Mouse (Mus musculus): Measurements from ENCODE around the gene Ppp3ca. TPM values are rescaled to one million over a fixed set of nuclear protein-coding genes. Genes with fewer than 3 reads are reported as not detected.
A peak's percentile ranks its signal among the peaks of the same experiment; 100 is the strongest.

Gene Ppp3ca
- polyA plus RNA-seq, 1 experiment from 2014 or later = 44.8 TPM

GRCm38 (mm10) chr3:136866571-136866970 lies 196.6 kb downstream of the Ppp3ca start:
- no peaks in the 10 kb centered on the region for H3K9me3 ChIP-seq (replicated peaks; ENCODE audit: control insufficient read depth, low read length)
- H3K4me2 ChIP-seq (ENCODE audit: low read depth, low read length) = no peak overlapping the region
- 87% methylated on average over 3 of the region's 3 CpGs for WGBS
- peaks cover 6% of the 10 kb centered on the region for H3K4me1 ChIP-seq (ENCODE audit: control insufficient read depth, insufficient read depth, low read length)
- H3K27ac ChIP-seq (ENCODE audit: low read length) = no peak overlapping the region
- H3K27me3 ChIP-seq (ENCODE audit: control insufficient read depth, insufficient read depth, low read length) = no peaks in the 10 kb centered on the region
- H3K4me3 ChIP-seq (ENCODE audit: low read length) = no peak overlapping the region
- no peak overlapping the region; the same call in 1 of the 2 replicates for H3K9ac ChIP-seq (ENCODE audit: low read length)
- H3K36me3 ChIP-seq (ENCODE audit: control insufficient read depth, insufficient read depth) = no peaks in the 10 kb centered on the region
- ATAC-seq (replicated peaks; ENCODE audit: extremely low read depth, insufficient read depth, low FRiP score) = no peak

GRCm38 (mm10) chr3:136867366-136867765 lies 197.4 kb downstream of the Ppp3ca start:
- ATAC-seq (replicated peaks; ENCODE audit: extremely low read depth, insufficient read depth, low FRiP score) = no peak
- Histone ChIP-seq H3K9ac (ENCODE audit: low read length) (no peak overlapping the region), H3K4me2 (ENCODE audit: low read depth, low read length) (no peak overlapping the region), H3K27ac (ENCODE audit: low read length) (no peak overlapping the region), H3K4me1 (ENCODE audit: control insufficient read depth, insufficient read depth, low read length) (peaks cover 10% of the 10 kb centered on the region), H3K4me3 (ENCODE audit: low read length) (no peak overlapping the region), H3K36me3 (ENCODE audit: control insufficient read depth, insufficient read depth) (no peaks in the 10 kb centered on the region), H3K27me3 (ENCODE audit: control insufficient read depth, insufficient read depth, low read length) (no peaks in the 10 kb centered on the region), H3K9me3 (replicated peaks; ENCODE audit: control insufficient read depth, low read length) (no peaks in the 10 kb centered on the region)
- 83% methylated on average over 2 of the region's 2 CpGs for WGBS

- Histone ChIP-seq H3K4me1 (ENCODE audit: control insufficient read depth, insufficient read depth, low read length) (peaks cover 10% of the 10 kb centered on the region), H3K9me3 (replicated peaks; ENCODE audit: control insufficient read depth, low read length) (no peaks in the 10 kb centered on the region), H3K27me3 (ENCODE audit: control insufficient read depth, insufficient read depth, low read length) (no peaks in the 10 kb centered on the region), H3K36me3 (ENCODE audit: control insufficient read depth, insufficient read depth) (no peaks in the 10 kb centered on the region), H3K27ac (ENCODE audit: low read length) (no peak overlapping the region), H3K9ac (ENCODE audit: low read length) (no peak overlapping the region), H3K4me2 (ENCODE audit: low read depth, low read length) (0 out of 2 replicates have a peak overlapping the region, but pooled peaks have one; percentile 10), H3K4me3 (ENCODE audit: low read length) (no peak overlapping the region)
- WGBS = 52% methylated on average over 14 of the region's 14 CpGs
- ATAC-seq (replicated peaks; ENCODE audit: extremely low read depth, insufficient read depth, low FRiP score) = peak; percentile 52
These were observed 202.0 kb downstream of the Ppp3ca start for GRCm38 (mm10) chr3:136871772-136872532.

- H3K4me2 ChIP-seq (ENCODE audit: low read depth, low read length) = no peak overlapping the region
- no peaks in the 10 kb centered on the region for H3K27me3 ChIP-seq (ENCODE audit: control insufficient read depth, insufficient read depth, low read length)
- no peaks in the 10 kb centered on the region for H3K36me3 ChIP-seq (ENCODE audit: control insufficient read depth, insufficient read depth)
- H3K9me3 ChIP-seq (replicated peaks; ENCODE audit: control insufficient read depth, low read length) = no peaks in the 10 kb centered on the region
- no peak overlapping the region for H3K27ac ChIP-seq (ENCODE audit: low read length)
- peaks cover 10% of the 10 kb centered on the region for H3K4me1 ChIP-seq (ENCODE audit: control insufficient read depth, insufficient read depth, low read length)
- no peak overlapping the region for H3K9ac ChIP-seq (ENCODE audit: low read length)
- no peak for ATAC-seq (replicated peaks; ENCODE audit: extremely low read depth, insufficient read depth, low FRiP score)
- H3K4me3 ChIP-seq (ENCODE audit: low read length) = no peak overlapping the region
- WGBS = 60% methylated on average over 8 of the region's 8 CpGs
These were observed 202.7 kb downstream of the Ppp3ca start for GRCm38 (mm10) chr3:136872533-136873095.

GRCm38 (mm10) chr3:136873809-136874449 lies 204.0 kb downstream of the Ppp3ca start:
- Histone ChIP-seq H3K4me2 (ENCODE audit: low read depth, low read length) (no peak overlapping the region), H3K4me1 (ENCODE audit: control insufficient read depth, insufficient read depth, low read length) (peaks cover 10% of the 10 kb centered on the region), H3K27ac (ENCODE audit: low read length) (no peak overlapping the region), H3K9ac (ENCODE audit: low read length) (no peak overlapping the region), H3K36me3 (ENCODE audit: control insufficient read depth, insufficient read depth) (no peaks in the 10 kb centered on the region), H3K27me3 (ENCODE audit: control insufficient read depth, insufficient read depth, low read length) (no peaks in the 10 kb centered on the region), H3K9me3 (replicated peaks; ENCODE audit: control insufficient read depth, low read length) (no peaks in the 10 kb centered on the region), H3K4me3 (ENCODE audit: low read length) (no peak overlapping the region)
- WGBS = 81% methylated on average over 7 of the region's 7 CpGs
- ATAC-seq (replicated peaks; ENCODE audit: extremely low read depth, insufficient read depth, low FRiP score) = no peak

- H3K9me3 ChIP-seq (replicated peaks; ENCODE audit: control insufficient read depth, low read length) = no peaks in the 10 kb centered on the region
- no peak overlapping the region for H3K4me3 ChIP-seq (ENCODE audit: low read length)
- no peak for ATAC-seq (replicated peaks; ENCODE audit: extremely low read depth, insufficient read depth, low FRiP score)
- H3K36me3 ChIP-seq (ENCODE audit: control insufficient read depth, insufficient read depth) = no peaks in the 10 kb centered on the region
- WGBS = 77% methylated on average over 5 of the region's 5 CpGs
- H3K9ac ChIP-seq (ENCODE audit: low read length) = no peak overlapping the region
- no peaks in the 10 kb centered on the region for H3K27me3 ChIP-seq (ENCODE audit: control insufficient read depth, insufficient read depth, low read length)
- H3K4me2 ChIP-seq (ENCODE audit: low read depth, low read length) = no peak overlapping the region
- H3K27ac ChIP-seq (ENCODE audit: low read length) = no peak overlapping the region
- peaks cover 10% of the 10 kb centered on the region for H3K4me1 ChIP-seq (ENCODE audit: control insufficient read depth, insufficient read depth, low read length)
These were observed 204.6 kb downstream of the Ppp3ca start for GRCm38 (mm10) chr3:136874566-136874965.

GRCm38 (mm10) chr3:136887741-136888140 lies 217.8 kb downstream of the Ppp3ca start:
- H3K4me2 ChIP-seq (ENCODE audit: low read depth, low read length) = no peak overlapping the region
- H3K27ac ChIP-seq (ENCODE audit: low read length) = no peak overlapping the region
- no peaks in the 10 kb centered on the region for H3K27me3 ChIP-seq (ENCODE audit: control insufficient read depth, insufficient read depth, low read length)
- WGBS = 88% methylated on average over 9 of the region's 9 CpGs
- no peak overlapping the region for H3K4me3 ChIP-seq (ENCODE audit: low read length)
- 0 out of 2 replicates have a peak, but pooled peaks cover 2% of the 10 kb centered on the region for H3K36me3 ChIP-seq (ENCODE audit: control insufficient read depth, insufficient read depth)
- H3K4me1 ChIP-seq (ENCODE audit: control insufficient read depth, insufficient read depth, low read length) = no peaks in the 10 kb centered on the region
- H3K9me3 ChIP-seq (replicated peaks; ENCODE audit: control insufficient read depth, low read length) = no peaks in the 10 kb centered on the region
- no peak overlapping the region for H3K9ac ChIP-seq (ENCODE audit: low read length)
- ATAC-seq (replicated peaks; ENCODE audit: extremely low read depth, insufficient read depth, low FRiP score) = no peak

GRCm38 (mm10) chr3:136892140-136892539 lies 222.2 kb downstream of the Ppp3ca start:
- H3K27ac ChIP-seq (ENCODE audit: low read length) = no peak overlapping the region
- WGBS = 40% methylated on average over 3 of the region's 3 CpGs
- no peaks in the 10 kb centered on the region for H3K4me1 ChIP-seq (ENCODE audit: control insufficient read depth, insufficient read depth, low read length)
- ATAC-seq (replicated peaks; ENCODE audit: extremely low read depth, insufficient read depth, low FRiP score) = no peak
- peaks cover 9% of the 10 kb centered on the region; the same call in 1 of the 2 replicates for H3K36me3 ChIP-seq (ENCODE audit: control insufficient read depth, insufficient read depth)
- no peak overlapping the region for H3K9ac ChIP-seq (ENCODE audit: low read length)
- H3K9me3 ChIP-seq (replicated peaks; ENCODE audit: control insufficient read depth, low read length) = no peaks in the 10 kb centered on the region
- H3K4me3 ChIP-seq (ENCODE audit: low read length) = no peak overlapping the region
- no peaks in the 10 kb centered on the region for H3K27me3 ChIP-seq (ENCODE audit: control insufficient read depth, insufficient read depth, low read length)
- no peak overlapping the region for H3K4me2 ChIP-seq (ENCODE audit: low read depth, low read length)
